Mouse (Mus musculus) G1E (cell line): ENCODE measurements around the gene Uchl3.

Experiments used
- CTCF ChIP-seq: IDR thresholded peaks from 2 replicates; pipeline ENCODE4 v1.5.1; 2012; ENCODE audit warnings: low read depth, low read length, inconsistent platforms, mixed read lengths
- GATA1 ChIP-seq: IDR thresholded peaks from 2 replicates; pipeline ENCODE4 v1.6.1; 2012; ENCODE audit warnings: borderline replicate concordance, low read length, inconsistent platforms, mixed read lengths
- GATA2 ChIP-seq: IDR thresholded peaks from 2 replicates; pipeline ENCODE4 v1.6.1; 2012; ENCODE audit warnings: low read depth, low read length, inconsistent platforms, borderline replicate concordance
- POLR2AphosphoS5 ChIP-seq: IDR thresholded peaks from 2 replicates; pipeline ENCODE4 v1.6.1; 2012; ENCODE audit warnings: low read depth, low read length, inconsistent platforms; ENCODE audit not compliant: insufficient replicate concordance
- TAL1 ChIP-seq: conservative IDR thresholded peaks from 2 replicates; pipeline ENCODE4 v1.6.1; 2012; ENCODE audit warnings: low read depth, low read length, inconsistent platforms, mixed read lengths

DNA sequence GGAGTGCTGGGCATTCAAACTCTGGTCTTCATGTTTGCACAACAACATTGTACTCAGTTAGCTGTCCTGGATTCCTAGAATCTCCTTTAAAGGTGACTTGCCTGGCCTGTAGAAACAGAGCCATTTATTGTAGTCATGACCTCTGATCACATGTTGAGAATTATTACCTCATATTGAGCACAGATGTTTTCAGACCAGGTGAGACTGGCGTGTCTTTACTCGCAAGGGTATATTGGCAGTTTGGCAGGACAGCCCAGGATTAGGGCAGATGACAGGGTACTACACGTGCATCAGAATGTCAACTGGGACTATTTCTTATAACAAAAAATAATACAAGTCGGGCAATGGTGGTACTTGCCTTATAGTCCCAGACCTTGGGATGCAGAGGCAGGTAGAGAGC lies 3.2 kb upstream of the Uchl3 start:
- no peak for TF ChIP-seq CTCF
- no peak for TF ChIP-seq POLR2AphosphoS5
- no peak for TF ChIP-seq GATA1
- TF ChIP-seq TAL1 = no peak
- no peak for TF ChIP-seq GATA2
